Mouse (Mus musculus): ENCODE data around the gene Inpp5a. TPM values are rescaled to one million over a fixed set of nuclear protein-coding genes. Genes with fewer than 3 reads are reported as not detected.
A peak's percentile ranks its signal among the peaks of the same experiment; 100 is the strongest.

The Inpp5a gene
- total RNA-seq, 2 experiments from 2014 or later, result 80.9 to 101 TPM

DNA sequence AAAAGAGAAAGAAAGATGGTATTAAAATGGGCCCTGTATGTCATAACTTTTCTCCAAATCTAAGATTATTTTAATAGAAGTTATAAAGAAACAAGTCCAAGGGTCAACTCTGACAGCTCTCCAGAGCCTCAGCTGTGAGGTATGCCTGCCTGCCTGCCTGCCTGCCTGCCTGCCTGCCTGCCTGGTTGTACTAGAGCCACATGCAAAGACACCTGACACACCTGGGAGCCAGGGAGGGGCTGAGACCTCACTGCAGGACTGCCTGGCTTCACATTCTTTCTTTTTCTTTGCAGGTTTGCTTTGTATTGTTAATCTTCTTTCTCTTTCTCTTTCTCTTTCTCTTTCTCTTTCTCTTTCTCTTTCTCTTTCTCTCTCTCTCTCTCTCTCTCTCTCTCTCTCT is 140.3 kb downstream of the Inpp5a start:
- DNase-seq (ENCODE audit: low spot score in 2 of 2), result no peak

DNA sequence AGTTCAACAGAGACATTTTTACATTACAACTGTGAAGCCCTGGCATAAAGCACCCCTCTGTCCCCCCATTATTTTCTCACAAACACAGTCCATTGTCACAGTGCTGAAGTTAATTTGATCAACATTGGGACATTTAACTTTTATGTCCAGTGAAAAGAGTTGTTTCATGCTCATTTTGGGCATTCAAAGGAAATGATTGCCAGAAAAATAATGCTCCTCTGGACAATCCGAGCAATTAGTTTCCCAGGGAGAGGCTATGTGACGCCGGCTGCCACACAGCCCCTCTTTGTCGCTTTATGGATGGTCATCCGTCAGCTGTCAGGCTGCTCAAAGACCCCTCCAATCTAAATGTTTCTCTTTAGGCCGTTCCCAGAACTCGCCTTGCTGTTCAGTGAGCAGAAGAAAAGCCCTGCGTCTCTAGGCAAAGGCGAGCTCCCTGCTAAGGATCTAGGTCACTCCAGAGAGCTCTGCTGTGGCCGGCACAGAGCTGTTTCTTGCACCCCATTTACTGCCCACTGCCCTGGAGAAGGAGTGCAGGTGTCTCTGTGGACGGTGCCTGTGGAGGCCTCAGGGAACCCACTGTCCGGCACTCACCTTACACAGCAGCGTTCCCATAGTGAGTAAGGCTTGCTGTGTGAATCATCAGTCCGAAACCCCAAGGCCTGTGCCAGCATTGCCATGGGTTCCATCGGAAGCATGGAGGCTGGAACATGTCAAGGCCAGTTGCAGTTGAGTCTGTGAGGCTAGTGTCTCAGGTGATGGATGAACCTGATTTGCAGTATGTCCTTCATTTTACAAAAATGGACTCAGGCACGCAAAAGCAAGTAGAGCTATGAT is 141.9 kb downstream of the Inpp5a start:
- DNase-seq (ENCODE audit: low spot score in 2 of 2), result peak in 1 of 2 experiments; percentile 44

DNA sequence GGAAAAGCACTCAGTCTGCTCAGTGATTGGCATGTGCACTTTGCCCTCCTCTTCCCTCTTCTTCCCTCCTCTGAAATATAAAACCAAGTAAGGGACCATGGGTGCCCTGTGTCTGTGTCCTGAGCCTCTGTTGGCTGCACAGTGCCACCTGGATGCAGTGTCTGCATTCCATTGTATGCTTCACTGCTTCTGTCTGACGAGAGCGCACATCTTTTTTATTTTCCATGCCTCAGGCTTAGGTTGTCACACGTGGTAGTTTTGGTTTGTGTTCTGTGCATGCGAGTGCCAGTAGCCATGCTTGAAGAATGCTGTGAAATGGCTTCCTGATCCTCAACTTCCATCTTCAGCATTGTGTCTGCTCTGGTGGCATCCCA is 142.5 kb downstream of the Inpp5a start:
- DNase-seq (ENCODE audit: low spot score in 2 of 2), result no peak

DNA sequence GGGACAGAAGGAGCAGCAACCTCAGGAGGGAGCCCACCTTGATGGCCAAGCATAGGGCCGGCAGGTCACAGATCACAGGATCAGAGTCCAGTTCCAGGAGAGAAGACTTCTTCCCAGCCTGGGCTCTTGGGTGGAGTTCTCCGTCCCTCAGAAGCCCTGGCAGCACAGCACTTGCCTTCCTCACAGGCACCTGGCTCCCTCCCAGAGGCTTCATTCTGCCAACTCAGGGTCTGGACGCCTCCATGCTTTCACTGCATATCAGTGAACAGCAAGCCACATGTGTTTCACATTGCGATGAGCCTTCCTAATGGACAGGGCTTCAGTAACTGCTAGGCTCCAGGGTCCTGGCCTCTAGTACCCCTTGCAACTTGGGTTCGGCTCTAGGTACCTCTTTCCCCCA is 147.4 kb downstream of the Inpp5a start:
- no peak for DNase-seq (ENCODE audit: low spot score in 2 of 2)

DNA sequence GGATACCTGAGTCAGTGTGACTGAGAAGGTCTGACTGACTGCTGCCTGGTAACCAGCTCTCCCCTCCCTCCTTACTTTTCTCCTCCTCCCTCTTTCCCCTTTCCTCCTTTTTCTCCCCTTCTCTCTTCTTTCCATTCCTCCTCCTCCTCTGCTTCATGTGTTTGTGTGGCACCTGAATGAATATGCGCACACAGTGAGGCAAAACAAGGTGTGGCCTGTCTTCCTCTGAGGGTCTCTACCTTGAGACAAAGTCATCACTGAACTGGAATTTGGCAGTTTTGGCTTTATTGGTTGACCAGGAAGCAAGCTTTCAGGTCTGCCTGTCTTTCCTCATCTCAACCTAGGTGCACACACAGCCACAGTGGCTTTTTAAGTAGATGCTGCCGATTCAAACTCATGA is 147.9 kb downstream of the Inpp5a start:
- no peak for DNase-seq (ENCODE audit: low spot score in 2 of 2)

DNA sequence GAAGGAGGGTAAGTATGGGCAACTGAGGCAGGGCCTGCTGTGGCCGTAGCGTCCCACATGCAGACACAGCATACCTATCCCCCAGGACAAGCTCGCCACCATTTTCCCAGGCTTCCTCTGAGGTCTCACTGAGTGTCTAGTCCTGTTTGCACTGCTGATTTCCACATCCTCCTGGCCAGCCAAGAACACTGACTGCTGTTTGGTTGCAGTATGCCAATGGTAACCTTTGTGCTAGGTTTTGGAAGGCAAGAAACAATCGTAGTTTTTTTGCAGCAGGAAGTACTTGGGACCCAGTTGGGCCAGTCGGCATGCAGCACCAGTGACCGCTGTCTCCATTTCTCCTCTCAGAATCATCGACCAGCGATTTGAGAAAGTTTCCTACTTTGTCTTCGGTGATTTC is 148.9 kb downstream of the Inpp5a start:
- DNase-seq (ENCODE audit: low spot score in 2 of 2), result no peak

DNA sequence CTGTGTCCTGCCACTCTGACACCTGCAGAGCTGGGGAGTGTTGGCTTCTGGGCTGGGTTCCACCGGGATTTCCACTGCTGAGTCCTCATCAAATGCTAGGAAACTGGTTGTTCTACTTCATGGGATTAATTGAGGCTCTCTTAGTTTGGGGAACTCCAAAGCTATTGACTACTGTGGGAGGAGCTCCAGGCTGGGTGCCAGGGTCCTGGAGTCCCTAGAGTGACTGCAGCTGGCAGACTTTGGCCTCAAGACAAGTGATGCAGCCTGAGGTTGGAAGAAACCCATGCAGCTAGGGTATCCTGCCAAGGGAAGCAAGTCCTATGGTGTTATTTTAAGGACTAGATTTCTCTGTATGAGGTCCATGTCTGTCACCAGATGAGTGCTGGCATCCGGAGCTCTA is 149.6 kb downstream of the Inpp5a start:
- no peak for DNase-seq (ENCODE audit: low spot score in 2 of 2)

DNA sequence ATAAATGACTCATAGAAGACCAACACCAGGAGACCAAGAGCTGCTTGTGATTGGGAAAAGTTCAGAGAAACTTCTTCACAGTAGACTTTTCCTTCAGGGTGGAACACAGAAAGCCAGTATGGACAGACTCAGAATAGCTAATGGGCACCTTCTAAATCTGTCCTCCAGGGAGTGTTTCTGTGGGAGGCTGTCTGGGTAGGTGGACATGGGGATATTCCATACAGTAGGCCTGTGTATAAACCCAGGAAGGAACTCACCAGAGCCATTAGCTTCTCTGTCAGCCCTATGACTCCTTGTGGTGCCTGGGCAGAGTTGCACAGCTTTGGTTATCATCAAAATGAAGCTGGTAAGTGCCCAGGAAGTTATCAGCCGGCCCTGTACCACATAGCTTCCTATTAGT is 151.7 kb downstream of the Inpp5a start:
- DNase-seq (ENCODE audit: low spot score in 2 of 2), result no peak

DNA sequence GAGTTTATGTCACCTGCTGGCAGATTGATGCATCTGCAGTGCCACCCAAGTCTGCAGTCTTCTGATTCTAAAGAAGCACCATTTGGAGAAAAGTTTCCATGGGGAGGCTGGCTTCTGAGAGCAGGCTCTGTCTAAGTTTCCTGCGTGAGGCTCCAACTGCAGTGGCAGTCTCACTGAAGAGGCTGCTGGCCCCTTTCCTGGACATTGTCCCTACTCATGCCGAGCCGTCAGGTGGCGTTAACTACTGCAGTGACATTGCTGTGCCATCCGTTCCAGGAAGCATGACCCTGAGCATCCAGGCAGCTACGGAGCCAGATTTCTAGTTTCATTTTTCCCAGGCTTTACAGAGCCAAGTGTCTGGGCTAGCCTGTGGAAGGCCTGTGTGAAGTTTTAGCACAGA is 152.5 kb downstream of the Inpp5a start:
- DNase-seq (ENCODE audit: low spot score in 2 of 2), result no peak

DNA sequence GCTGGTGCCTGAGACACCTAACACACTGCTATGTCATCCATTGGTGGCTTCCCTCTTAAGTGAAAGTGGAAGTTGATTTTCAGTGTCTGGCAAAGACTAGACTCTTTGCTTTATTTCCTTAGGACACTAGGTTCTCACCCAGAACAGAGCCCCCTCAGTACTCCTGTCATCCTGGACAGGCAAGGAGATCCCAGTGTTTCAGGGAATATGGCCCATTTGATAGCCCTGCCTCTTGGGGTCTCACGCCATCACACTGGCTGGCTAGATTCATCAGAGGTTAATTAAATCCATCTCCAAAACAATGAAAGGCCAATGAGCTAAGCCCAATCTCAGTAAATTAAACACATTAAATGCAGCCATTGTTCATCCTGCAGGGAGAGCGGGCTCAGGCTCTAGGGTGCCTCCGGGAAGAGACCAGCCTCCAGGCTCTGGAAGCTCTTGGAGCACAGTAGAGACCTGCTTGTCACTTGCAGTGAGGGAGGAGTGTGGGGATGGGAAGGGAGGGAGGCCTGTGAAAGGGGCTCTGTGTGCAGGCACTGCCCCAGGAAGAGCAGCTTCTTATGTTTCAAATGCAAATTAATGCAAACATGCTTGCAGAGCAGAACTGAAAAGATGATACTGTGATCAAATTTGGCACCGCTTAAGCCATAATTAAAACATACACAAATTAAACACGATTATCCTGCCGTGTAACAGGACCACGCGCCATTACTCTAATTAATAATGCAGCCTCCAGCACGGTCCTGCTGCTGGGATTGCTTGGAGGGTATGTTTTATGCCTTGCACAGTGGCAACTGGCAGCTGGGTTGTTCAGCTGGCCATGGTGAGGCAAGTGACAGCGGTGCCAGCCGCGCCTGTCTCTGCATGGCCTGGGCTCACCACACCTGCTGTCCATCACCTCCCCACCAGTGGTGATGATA is 156.1 kb downstream of the Inpp5a start:
- DNase-seq (ENCODE audit: low spot score in 2 of 2), result no peak

DNA sequence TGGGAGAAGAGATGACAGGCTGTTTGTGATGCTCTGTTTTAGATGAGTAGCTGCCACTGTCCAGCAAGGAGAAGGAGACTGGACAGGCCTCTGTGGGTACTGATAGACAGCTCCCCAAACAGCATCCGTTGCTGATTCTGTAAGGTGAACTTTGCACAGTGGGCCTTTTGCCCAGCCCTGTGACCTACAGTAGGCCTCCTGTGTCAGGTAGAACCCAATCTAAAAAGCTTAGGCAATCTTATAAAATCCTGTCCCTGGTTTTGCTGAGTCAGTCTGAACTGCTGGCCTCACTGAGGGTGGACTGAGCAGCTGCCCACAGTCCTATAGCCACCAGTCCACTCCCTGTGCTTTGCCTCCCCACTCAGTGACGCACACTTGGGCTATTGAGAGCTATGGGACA is 158.4 kb downstream of the Inpp5a start:
- DNase-seq (ENCODE audit: low spot score in 2 of 2), result no peak

DNA sequence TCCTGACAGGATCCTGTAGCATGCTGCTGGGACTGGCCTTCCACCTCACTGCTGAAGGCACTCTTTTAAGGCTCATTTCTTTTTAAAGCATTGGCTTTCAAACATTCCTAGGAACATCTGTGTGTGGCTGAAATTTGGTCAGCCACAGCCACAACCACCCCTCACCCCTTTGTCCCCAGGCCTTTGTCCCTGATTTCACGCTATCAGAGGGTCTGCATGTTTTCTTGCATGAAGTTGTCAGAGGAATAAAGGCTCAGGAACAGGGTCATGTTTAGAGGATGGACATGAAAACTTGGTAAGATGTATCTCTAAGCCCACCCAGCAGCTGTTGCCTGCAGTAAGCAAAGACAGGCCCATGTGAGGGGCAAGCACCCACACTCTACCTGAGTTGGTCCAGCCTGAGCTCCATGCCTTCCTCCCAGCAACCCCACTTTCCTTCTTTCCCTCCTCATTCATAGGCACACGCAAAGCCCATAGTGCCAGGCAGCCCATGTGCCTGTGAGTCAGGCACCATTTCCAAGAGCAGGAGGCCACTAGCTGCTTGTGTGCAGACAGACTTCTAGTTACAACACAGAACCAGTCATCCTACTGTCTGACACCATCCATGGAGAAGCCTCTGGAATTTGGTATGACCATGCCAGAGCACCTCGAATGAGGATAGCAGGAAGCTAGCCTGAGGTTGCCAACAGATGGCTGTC is 161.3 kb downstream of the Inpp5a start:
- DNase-seq (ENCODE audit: low spot score in 2 of 2), result no peak

DNA sequence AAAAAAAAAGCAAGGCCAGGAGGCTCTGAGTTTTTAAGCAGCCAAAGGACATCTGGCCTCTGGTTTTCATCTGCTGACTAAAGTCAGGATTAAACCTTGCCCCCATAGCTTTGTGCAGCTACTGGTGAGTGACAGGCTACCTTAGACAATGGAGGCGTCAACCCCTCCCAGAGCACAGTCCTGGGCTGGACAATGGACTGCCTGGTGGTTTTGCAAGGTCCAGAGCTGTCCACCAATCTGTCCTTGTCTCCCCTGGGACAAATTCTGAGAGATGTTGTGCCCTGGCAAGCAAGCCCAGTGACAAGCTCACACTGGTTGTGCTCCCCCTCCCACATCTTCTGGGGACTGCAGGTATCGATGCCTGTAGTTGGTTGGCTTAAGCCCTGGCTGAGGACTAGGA is 162.6 kb downstream of the Inpp5a start:
- no peak for DNase-seq (ENCODE audit: low spot score in 2 of 2)

DNA sequence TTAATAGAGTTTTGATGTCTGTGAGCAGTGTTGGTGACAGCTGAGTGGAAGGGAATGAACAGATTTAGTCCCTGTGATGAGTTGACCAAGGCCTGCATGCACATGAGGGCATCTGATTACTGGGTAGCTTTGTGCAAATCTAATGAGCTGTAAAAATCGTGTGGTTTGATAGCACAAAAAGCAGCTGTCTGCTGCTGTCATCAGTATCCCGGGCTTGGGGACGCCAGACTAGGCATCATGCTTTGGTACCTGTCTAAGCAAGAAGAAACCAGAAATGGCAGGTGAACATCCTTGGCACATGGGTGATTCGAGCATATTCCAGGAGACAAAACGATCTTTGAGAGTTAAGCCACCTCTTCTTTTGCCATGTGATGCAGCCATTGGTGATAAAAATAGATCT is 167.4 kb downstream of the Inpp5a start:
- DNase-seq (ENCODE audit: low spot score in 2 of 2), result no peak

DNA sequence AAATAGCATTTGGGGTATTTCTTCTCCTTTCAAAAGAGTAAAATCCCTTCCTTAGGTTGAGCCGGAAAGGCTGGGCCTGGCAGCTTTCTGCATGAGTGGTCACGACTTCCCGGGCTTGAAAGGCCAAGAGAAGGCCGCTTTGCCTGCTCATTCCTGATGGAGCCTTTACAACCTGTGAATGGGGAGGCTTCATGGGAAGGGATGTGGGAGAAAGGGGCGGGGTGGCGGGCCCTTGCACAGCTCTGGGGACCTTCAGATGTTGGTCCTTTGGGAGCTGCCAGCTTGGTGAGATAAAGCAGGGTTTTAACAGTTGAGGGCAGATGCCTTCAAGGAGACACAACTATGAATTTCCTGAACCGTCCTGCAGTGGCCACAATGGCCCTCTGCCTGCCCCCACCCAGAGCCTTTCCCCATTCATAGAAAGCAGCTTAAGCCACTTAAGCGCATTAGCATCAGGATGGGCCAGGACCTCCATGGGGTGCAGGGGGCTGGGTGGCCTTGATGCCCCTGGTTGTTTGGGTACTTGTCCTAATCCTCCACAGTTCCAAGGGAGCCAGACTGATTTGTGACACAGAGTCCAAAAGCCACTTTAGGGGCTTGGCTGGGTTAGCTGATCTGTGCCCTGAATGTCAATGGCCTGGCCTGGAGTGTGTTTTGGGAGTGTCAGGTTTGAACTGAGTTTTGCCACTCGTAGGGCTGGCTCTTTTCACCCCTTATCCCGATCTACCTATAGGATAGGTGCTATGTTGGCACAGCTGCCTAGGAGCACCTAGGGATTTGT is 168.0 kb downstream of the Inpp5a start:
- no peak for DNase-seq (ENCODE audit: low spot score in 2 of 2)

DNA sequence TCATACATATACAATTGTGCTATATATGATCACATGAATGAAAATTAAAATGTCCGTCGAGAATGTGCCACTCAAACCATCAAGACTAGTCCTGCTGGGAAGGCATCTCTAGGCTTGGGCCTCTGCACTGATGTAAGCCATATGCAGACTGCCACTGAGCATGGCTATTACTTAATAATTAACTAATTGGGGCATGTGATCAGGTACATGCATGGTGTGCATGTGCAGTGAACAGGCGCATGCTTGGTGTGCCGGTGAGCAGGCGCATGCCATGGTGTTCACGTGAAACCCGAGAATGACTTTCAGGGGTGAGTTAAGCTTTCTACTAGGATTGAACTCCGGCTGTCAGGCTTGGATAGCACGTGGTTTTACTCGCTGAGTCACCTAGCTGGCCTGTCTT is 170.8 kb downstream of the Inpp5a start:
- no peak for DNase-seq (ENCODE audit: low spot score in 2 of 2)

DNA sequence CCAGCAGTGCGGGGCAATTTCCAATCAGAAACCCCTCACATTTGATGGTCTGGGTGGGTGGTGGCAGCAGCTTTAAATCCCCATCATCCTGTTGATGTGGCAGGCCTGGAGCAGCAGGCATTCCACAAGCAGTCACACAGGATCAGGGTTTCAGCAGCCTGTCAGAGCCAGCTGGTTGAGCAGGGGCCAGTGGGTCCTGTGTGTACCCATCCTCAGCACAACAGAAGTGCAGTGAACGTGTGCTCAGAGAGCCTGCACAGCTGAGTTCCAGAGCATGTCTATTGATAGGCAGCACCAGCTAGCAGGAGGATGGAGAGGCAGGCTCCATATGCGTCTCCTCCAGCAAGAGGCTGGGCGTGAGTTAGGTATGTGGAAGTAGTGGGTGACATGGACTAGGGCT is 174.5 kb downstream of the Inpp5a start:
- no peak for DNase-seq (ENCODE audit: low spot score in 2 of 2)

DNA sequence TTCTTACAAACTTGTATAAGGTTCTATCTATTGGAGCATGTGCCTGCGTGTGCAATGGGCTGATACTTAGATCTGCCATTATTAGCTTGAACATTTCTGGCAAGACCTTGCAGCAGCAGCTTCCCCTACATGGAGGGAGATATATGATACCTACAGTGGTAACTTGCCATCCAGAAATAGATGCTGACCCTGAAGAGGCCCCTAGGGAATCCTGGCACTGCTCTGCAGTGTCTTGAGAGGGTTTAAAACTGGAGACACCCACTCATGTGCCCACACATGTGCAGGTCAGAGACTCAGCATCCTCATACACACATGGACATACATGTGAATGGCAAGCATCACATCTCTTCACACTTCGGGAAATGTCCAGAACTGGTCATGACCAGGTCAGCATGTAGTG is 175.3 kb downstream of the Inpp5a start:
- no peak for DNase-seq (ENCODE audit: low spot score in 2 of 2)

DNA sequence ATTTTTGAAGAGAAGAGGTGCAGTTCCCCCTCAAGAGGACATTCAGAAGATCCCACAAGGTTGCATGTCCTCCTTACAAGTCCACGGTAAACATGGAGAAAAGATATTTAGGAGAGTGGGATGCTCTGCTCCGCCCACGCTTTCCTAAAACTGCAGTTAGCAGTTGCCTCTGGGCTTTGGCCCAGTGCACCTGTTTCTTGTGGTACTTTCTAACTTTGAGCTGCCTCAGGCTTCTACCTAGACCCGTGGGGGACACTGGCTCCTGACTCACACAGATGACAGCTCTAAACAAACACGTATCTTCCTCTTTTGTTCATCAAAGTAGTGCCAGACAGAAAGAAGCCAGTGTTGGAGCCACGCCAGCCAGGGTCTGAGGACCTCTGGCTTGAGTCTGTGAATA is 177.1 kb downstream of the Inpp5a start:
- no peak for DNase-seq (ENCODE audit: low spot score in 2 of 2)

DNA sequence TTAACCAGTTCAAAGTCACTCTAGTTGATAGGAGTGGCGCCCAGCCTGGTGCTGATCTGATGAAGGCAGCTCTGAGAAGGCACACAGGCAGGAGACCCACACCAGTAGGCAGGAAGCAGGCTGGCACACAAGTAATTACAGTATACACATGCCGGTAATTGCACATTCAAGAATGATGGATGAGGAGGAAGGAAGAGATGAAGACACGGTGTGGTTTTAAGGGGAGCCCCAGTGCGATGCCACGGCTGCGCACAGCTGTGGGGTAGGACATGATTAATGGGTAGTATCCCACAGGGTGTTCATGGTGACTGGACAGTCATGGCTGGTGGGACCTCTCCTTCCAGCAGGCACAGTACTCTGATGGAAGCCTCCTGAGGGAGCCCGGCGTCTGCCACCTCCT is 177.6 kb downstream of the Inpp5a start:
- DNase-seq (ENCODE audit: low spot score in 2 of 2), result no peak

DNA sequence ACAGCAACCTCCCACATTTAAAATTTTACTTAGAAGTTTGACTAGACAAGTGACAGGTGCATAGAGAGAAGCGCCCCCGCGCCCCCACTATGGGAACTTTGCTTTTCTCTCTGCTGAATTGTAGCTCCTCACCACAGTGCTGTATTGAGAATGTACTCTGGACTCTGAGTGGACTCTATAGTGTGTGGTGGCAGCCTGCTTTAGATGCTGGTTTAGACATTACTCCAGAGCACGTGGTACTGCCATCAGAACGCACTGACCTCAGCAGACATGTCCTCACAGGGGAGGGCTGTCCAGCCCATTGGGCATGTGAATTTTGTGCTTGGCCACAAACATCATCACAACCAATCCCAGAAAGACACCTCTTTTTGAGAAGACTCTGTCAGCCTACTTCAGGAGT is 181.9 kb downstream of the Inpp5a start:
- no peak for DNase-seq (ENCODE audit: low spot score in 2 of 2)
